Mouse (Mus musculus) liver, postnatal 0 days (tissue): Measurements from ENCODE around the gene S100a6.
A peak's percentile ranks its signal among the peaks of the same experiment; 100 is the strongest.

Source experiments
- CTCF ChIP-seq: sonication (generic); IDR thresholded peaks from 2 replicates; pipeline ENCODE4 v1.5.1; 2016; ENCODE audit warnings: antibody characterized with exemption, low read depth
- EP300 ChIP-seq: IDR thresholded peaks from 2 replicates; pipeline ENCODE4 v1.6.1; 2016; ENCODE audit warnings: antibody characterized with exemption, low read depth, mild to moderate bottlenecking

DNA sequence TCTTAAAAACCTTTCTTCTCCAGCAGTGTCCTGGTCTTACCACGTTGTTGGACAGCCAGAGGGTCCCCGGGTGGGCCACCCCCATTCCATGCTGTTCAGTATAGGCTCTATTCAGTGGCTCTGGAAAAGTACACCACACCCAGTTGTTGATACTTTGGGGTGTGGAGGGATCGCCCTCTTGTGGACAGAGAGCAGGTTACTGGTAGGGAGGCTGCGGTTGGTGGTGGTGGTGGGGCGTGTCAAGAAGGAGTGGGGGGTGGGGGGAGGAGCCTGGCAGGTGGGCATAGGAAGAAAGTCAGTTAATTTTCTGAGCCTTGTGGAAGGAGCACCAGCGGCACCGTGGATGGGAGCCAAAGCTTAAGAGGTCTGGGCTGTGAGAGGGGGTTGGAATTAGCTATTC is 2.7 kb downstream of the S100a6 start:
- TF ChIP-seq CTCF (peak; percentile 85), EP300 (no peak)
